Mouse (Mus musculus) forebrain, embryonic 16.5 days (tissue): Measurements from ENCODE around the gene Rhd. TPM values are rescaled to one million over a fixed set of nuclear protein-coding genes. Genes with fewer than 3 reads are reported as not detected.
"Not testable (repeated sequence)": the region's sequence is repeated elsewhere in the genome, so short reads cannot be mapped to it uniquely, and the experiment has no call there.

ENCODE experiments used
- ATAC-seq: fragments of 200-750 bp; cut with Nextera tagmentation; 2 replicates; pipeline ENCODE4 v1.8.0; 2017; ENCODE audit warnings: mild to moderate bottlenecking, moderate library complexity
- H3K27ac ChIP-seq: fragments of 300-500 bp; sonication (generic); 2 replicates; pipeline ENCODE4 v1.5.1; 2014; ENCODE audit warnings: low read length, control low read depth
- H3K27me3 ChIP-seq: fragments of 300-500 bp; sonication (generic); replicated peaks from 2 replicates; pipeline ENCODE4 v1.6.1; 2014; ENCODE audit warnings: low read length; ENCODE audit not compliant: control insufficient read depth, insufficient read depth
- H3K36me3 ChIP-seq: fragments of 300-500 bp; sonication (generic); 2 replicates; pipeline ENCODE4 v1.6.1; 2014; ENCODE audit not compliant: control insufficient read depth, insufficient read depth
- H3K4me1 ChIP-seq: fragments of 300-500 bp; sonication (generic); replicated peaks from 2 replicates; pipeline ENCODE4 v1.6.1; 2014; ENCODE audit warnings: low read length; ENCODE audit not compliant: control insufficient read depth, insufficient read depth
- H3K4me2 ChIP-seq: fragments of 300-500 bp; sonication (generic); 2 replicates; pipeline ENCODE4 v1.6.1; 2014; ENCODE audit warnings: mild to moderate bottlenecking, low read length, control low read depth
- H3K4me3 ChIP-seq: fragments of 300-500 bp; sonication (generic); replicated peaks from 2 replicates; pipeline ENCODE4 v1.5.1; 2014; ENCODE audit warnings: mild to moderate bottlenecking, low read length, control low read depth
- H3K9ac ChIP-seq: fragments of 300-500 bp; sonication (generic); replicated peaks from 2 replicates; pipeline ENCODE4 v1.6.1; 2014; ENCODE audit warnings: low read depth, low read length, control low read depth
- H3K9me3 ChIP-seq: fragments of 300-500 bp; sonication (generic); 2 replicates; pipeline ENCODE4 v1.6.1; 2016; ENCODE audit warnings: low read length; ENCODE audit not compliant: control insufficient read depth
- WGBS: fragments of 180-500 bp; shearing (Covaris S2); extraction: QIAGEN DNeasy Blood & Tissue Kit; methylation state at CpG from one replicate; pipeline ENCODE4 v1.1.7; 2014; 5-methylcytosine and 5-hydroxymethylcytosine counted together
- polyA plus RNA-seq: library from polyadenylated mRNA; unstranded; fragments of >200 nt; fragmentation: Nextera tagmentation; extraction: Ambion mirVana; gene quantifications from 2 replicates; pipeline ENCODE4 v1.2.1, GENCODE M21; 2015

The Rhd gene
- polyA plus RNA-seq, 1 experiment from 2014 or later = 1.0 TPM

DNA sequence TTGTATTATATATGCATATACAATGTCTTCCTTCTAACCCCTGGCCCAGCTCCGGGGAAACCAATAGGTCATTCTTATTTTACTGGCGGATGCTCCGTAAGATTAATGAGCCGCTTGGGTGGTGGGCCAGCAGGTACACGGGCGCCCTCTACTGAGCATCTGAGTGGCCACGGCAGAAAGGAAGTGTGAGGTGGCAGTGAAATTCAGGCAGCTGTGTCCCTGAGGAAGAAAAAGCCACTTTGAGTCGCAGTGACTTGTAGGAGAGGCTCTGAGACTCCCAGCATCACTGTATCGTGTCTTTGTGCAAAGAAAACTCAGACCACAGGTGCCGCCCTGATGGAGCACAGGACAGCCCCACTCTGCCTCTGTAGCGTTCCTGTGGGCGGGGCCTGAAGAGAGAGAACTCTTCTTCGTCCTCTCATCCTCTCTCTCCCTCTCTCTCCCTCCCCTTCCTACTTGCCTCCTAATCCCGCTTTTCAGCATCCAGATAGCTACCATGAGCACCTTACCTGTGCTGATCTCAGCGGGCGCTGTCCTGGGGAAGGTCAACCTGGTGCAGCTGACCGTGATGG is 15.2 kb downstream of the Rhd start:
- Histone ChIP-seq H3K36me3 (no peaks in the 10 kb centered on the region), H3K4me3 (peak overlapping the region; percentile 25), H3K27me3 (no peaks in the 10 kb centered on the region), H3K4me1 (peaks cover 5% of the 10 kb centered on the region), H3K4me2 (peak overlapping the region; percentile 55), H3K9ac (0 out of 2 replicates have a peak overlapping the region, but pooled peaks have one; percentile 28), H3K27ac (no peak overlapping the region), H3K9me3 (no peaks in the 10 kb centered on the region)
- 2% methylated on average over 17 of the region's 17 CpGs for WGBS
- peak; percentile 40; the same call in 1 of the 2 replicates for ATAC-seq

GRCm38 (mm10) chr4:134880041-134880440 is 15.7 kb downstream of the Rhd start:
- 34% methylated on average over 6 of the region's 6 CpGs for WGBS
- ATAC-seq = no peak
- H3K4me1 ChIP-seq = peaks cover 5% of the 10 kb centered on the region
- H3K9me3 ChIP-seq = no peaks in the 10 kb centered on the region
- no peak overlapping the region for H3K4me3 ChIP-seq
- peak overlapping the region; percentile 55 for H3K4me2 ChIP-seq
- no peak overlapping the region for H3K27ac ChIP-seq
- no peaks in the 10 kb centered on the region for H3K36me3 ChIP-seq
- H3K9ac ChIP-seq = no peak overlapping the region
- H3K27me3 ChIP-seq = no peaks in the 10 kb centered on the region

DNA sequence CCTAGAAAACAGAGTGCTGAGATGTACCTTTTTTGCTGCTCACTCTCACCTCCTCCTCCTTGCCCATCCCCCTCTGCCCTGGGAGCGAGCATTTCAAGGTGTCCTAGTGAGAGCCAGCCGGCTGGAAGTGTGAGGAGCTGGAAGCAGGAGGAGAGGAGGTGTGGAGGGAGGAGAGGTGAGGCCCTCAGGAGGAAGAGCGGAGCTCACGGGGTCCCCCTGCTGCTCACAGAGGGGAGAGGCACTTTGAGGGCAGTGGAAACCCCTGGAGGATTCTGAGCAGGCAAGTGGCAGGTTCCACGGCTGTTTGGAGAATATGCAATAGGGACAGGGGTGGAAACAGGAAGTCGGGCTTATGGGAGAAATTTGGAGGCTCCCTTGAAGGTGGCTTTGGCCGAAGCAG is 18.9 kb downstream of the Rhd start:
- no peaks in the 10 kb centered on the region for H3K9me3 ChIP-seq
- 30% methylated on average over 7 of the region's 7 CpGs for WGBS
- peaks cover 5% of the 10 kb centered on the region for H3K4me1 ChIP-seq
- no peak overlapping the region for H3K4me2 ChIP-seq
- no peak overlapping the region for H3K9ac ChIP-seq
- H3K27ac ChIP-seq = no peak overlapping the region
- H3K27me3 ChIP-seq = no peaks in the 10 kb centered on the region
- no peak overlapping the region for H3K4me3 ChIP-seq
- no peaks in the 10 kb centered on the region for H3K36me3 ChIP-seq
- no peak for ATAC-seq

GRCm38 (mm10) chr4:134883808-134884207 is 19.5 kb downstream of the Rhd start:
- Histone ChIP-seq H3K9ac (no peak overlapping the region), H3K36me3 (no peaks in the 10 kb centered on the region), H3K9me3 (no peaks in the 10 kb centered on the region), H3K27ac (no peak overlapping the region), H3K4me1 (peaks cover 5% of the 10 kb centered on the region), H3K27me3 (no peaks in the 10 kb centered on the region), H3K4me2 (no peak overlapping the region), H3K4me3 (no peak overlapping the region)
- ATAC-seq = no peak
- WGBS = 84% methylated on average over 10 of the region's 10 CpGs

- H3K9ac ChIP-seq = no peak overlapping the region
- no peaks in the 10 kb centered on the region for H3K27me3 ChIP-seq
- H3K4me2 ChIP-seq = no peak overlapping the region
- H3K4me3 ChIP-seq = no peak overlapping the region
- no peaks in the 10 kb centered on the region for H3K9me3 ChIP-seq
- H3K27ac ChIP-seq = no peak overlapping the region
- ATAC-seq = no peak
- 94% methylated on average over 4 of the region's 4 CpGs for WGBS
- peaks cover 5% of the 10 kb centered on the region for H3K4me1 ChIP-seq
- no peaks in the 10 kb centered on the region for H3K36me3 ChIP-seq
These were observed 20.0 kb downstream of the Rhd start for GRCm38 (mm10) chr4:134884364-134884763.

DNA sequence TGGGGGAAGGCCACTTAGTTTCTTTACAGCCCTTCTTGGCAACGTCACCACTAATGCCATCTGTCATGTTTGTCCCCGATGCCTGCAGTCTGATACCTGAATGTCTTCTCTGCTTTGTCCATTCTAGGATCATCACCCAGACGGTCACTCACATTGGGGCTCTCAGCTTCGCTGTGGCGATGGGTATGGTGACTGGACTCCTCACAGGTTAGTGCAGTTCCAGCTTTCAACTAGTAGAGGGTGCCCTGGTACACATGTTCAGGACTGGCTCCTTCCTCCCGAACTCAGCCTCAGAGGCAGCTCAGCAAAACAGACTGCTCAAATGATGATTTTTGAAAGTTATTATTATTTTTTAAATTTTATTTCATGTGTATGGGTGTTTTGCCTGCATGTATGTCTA is 27.8 kb downstream of the Rhd start:
- no peak overlapping the region for H3K27ac ChIP-seq
- WGBS = 73% methylated on average over 6 of the region's 6 CpGs
- peaks cover 8% of the 10 kb centered on the region for H3K36me3 ChIP-seq
- no peaks in the 10 kb centered on the region for H3K9me3 ChIP-seq
- H3K4me3 ChIP-seq = no peak overlapping the region
- H3K27me3 ChIP-seq = no peaks in the 10 kb centered on the region
- no peak for ATAC-seq
- H3K4me1 ChIP-seq = no peaks in the 10 kb centered on the region
- no peak overlapping the region for H3K4me2 ChIP-seq
- no peak overlapping the region for H3K9ac ChIP-seq

GRCm38 (mm10) chr4:134897256-134897655 is 32.9 kb downstream of the Rhd start:
- Histone ChIP-seq H3K4me1 (no peaks in the 10 kb centered on the region), H3K9me3 (no peaks in the 10 kb centered on the region), H3K27ac (no peak overlapping the region), H3K36me3 (peaks cover 31% of the 10 kb centered on the region), H3K4me2 (no peak overlapping the region), H3K4me3 (no peak overlapping the region), H3K27me3 (no peaks in the 10 kb centered on the region), H3K9ac (no peak overlapping the region)
- WGBS = 97% methylated on average over 6 of the region's 6 CpGs
- ATAC-seq = no peak

GRCm38 (mm10) chr4:134901126-134901525 is 36.8 kb downstream of the Rhd start:
- no peak for ATAC-seq
- no peak overlapping the region for H3K4me3 ChIP-seq
- no peak overlapping the region for H3K27ac ChIP-seq
- WGBS = 94% methylated on average over 8 of the region's 8 CpGs
- no peak overlapping the region for H3K9ac ChIP-seq
- no peaks in the 10 kb centered on the region for H3K27me3 ChIP-seq
- H3K4me2 ChIP-seq = no peak overlapping the region
- no peaks in the 10 kb centered on the region for H3K9me3 ChIP-seq
- H3K36me3 ChIP-seq = peaks cover 53% of the 10 kb centered on the region
- no peaks in the 10 kb centered on the region for H3K4me1 ChIP-seq

DNA sequence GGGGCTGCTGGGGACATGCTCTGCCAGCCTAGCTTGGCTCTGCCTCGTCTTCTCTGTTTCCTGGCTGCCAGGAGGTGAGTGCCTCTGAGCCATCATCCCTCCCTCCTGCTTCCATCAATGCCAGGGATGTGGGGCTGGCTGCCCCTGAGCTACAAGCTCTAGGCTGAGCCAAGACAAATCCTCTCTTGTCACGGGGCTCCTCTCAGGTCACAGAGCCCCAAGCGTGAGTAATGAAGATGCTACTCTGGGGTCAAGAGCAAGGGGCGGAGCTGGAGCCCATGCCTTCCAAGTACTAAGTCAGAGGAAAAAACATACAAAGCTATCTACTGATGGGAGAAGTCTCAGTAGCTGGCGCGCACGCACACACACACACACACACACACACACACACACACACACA is 38.7 kb downstream of the Rhd start:
- no peak for ATAC-seq
- no peaks in the 10 kb centered on the region for H3K4me1 ChIP-seq
- no peaks in the 10 kb centered on the region for H3K9me3 ChIP-seq
- H3K27ac ChIP-seq = no peak overlapping the region
- H3K36me3 ChIP-seq = peaks cover 48% of the 10 kb centered on the region
- no peaks in the 10 kb centered on the region for H3K27me3 ChIP-seq
- H3K4me3 ChIP-seq = no peak overlapping the region
- no peak overlapping the region for H3K9ac ChIP-seq
- no peak overlapping the region for H3K4me2 ChIP-seq
- 85% methylated on average over 7 of the region's 7 CpGs for WGBS

- H3K4me3 ChIP-seq, ATAC-seq, H3K4me2 ChIP-seq, H3K9me3 ChIP-seq, H3K9ac ChIP-seq, H3K27ac ChIP-seq, H3K27me3 ChIP-seq: not testable (repeated sequence)
- WGBS = 95% methylated on average over 6 of the region's 8 CpGs
- Histone ChIP-seq H3K4me1 (peaks cover 17% of the 10 kb centered on the region), H3K36me3 (peaks cover 14% of the 10 kb centered on the region)
These were observed 47.1 kb downstream of the Rhd start for GRCm38 (mm10) chr4:134911406-134911805.
